Mouse (Mus musculus): ENCODE measurements around the gene Mmel1. TPM values are rescaled to one million over a fixed set of nuclear protein-coding genes. Genes with fewer than 3 reads are reported as not detected.

Gene Mmel1
- total RNA-seq, 2 experiments from 2014 or later: not detected

DNA sequence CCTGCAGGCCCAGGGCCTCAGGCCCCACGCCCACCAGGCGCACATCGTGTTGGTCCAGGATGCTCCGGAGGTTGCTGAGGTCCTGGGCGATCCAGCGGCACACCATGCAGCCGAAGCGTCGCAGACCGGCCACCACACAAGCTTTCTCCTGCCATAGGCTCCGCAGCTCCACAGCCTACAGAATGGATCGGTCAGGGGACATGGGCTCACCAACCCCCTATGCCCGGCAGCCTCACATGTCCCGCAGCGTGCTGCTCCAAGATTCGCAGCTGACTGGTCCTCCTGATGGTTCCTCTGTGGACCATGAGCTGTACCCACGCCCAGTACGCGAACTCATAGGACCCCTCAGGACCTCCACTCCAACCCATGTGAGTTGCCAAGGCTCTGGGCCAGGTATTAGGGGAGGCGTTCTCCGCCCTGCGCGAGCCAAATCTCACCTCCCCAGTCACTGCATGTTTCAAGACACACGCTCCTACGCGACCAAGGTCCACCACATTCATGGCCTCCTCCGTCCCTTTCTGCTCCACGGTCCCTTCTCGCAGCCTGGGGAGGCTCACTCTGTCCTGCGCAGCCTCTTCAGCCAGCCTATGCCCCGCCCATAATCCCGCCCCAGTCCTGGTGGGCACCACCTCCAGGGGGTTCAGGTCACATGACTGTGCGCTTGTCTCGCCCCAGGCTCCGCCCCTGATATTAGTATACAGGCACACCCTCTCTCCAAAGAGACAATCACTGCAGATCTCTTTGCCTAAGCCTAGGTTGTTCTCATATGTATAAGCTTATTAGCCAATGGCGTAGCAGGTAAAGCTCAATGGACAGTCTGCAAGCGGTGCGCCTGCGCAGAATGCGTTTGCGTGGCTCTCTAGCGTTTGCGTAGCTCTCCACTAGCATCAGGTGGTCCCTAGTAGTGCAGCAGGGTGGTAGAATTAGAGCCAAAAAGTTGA lies 29.4 kb downstream of the Mmel1 start, which contains the start of gene Fam213b:
Fam213b (minus strand) TSS at position 630 of the 941 bp plus-strand sequence.
- ATAC-seq (replicated peaks; ENCODE audit: poor library complexity, severe bottlenecking): peak; percentile 84

DNA sequence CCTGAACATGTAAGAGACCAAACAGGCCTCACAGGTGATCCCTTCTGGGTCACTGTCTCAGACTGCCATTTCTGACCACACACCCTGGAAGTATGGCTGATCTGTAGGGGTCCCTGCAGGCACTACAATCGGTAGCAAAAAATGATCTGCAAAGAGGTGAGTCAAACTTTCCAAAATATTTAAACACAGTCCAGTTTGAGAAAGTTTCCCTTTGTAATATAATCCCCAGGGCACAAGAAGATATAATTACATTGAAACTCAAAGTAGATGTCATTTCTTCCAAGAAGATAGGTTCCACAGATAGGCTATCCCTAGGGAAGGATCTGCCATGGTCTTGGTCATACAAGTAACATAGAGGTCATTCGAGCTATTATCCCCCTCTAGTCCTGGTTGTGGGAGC lies 33.0 kb downstream of the Mmel1 start:
- no peak for ATAC-seq (replicated peaks; ENCODE audit: poor library complexity, severe bottlenecking)

DNA sequence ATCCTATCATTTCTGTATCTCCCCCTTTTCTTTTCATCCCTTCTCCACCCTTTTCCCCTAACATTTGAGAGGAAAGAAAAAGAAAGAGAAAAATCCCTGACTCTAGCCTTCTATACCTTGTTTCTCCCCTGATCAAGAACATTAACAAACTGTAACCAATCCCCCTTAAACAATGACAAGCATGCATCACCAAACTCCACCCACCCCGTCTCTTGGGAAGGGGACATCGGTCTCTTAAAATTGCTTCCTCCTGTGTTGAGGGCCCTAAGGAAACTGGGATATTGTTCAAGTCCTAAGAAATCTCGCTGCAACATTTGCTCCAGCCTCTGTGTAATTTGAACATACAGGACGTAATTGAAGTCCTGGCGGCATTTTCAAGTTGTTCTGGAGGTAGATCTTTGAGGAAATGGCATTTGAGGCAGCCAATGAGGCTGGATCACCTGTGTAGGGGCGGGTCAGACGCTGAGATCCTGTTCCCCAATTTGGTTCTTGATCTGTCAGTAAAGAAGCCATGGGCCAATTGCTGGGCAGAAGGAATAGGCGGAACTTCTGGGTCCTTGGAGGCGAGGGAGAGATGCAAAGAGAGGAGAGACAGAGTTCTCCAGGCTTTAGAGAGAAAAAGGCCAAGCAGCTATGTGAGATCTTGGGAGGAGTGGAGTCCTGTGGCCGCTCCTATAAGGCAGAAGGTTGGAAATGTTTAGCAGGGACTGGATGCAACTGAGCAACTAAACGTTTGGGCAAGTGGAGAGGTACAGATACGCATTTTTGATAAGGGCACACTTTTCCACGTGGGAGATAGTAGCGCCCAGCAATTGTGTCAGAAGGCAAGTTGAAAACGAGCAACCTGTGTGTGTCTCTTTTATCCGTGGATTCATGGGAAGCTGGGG lies 35.0 kb downstream of the Mmel1 start:
- peak; percentile 85 for ATAC-seq (replicated peaks; ENCODE audit: poor library complexity, severe bottlenecking)

DNA sequence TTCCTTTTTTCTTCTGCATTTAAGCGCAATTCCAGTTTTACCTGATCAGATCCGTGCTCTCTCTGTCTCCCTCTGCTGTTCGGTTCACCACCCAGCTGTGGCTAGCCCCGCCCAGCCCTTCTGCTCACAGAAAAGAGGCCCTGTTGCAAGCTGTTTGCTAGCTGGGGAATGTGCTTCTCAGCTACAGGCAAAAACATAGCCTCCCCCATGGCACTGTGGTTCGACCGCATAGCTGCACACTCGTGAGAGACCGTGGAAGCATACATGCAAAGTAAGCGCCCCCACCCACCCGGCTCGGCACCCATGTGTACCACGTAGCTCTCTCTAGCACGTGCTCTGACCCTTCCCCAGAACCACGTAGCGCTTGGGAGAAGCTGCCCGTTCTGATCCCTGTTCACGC lies 38.4 kb downstream of the Mmel1 start:
- peak; percentile 47 for ATAC-seq (replicated peaks; ENCODE audit: poor library complexity, severe bottlenecking)

DNA sequence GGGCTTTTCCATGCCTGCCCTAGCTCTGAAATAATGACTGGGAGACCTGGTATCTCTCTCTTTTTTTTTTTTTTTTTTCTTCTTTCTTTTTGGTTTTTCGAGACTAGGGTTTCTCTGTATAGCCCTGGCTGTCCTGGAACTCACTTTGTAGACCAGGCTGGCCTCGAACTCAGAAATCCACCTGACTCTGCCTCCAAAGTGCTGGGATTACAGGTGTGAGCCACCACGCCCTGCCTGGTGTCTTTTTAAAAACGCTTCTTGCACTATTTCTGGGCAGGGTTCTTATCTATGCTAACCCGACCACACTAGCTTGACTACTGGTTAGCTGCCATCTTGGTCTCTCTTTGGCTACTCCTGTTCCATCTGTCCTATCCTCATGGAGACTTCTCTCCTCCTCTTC lies 39.1 kb downstream of the Mmel1 start:
- ATAC-seq (replicated peaks; ENCODE audit: poor library complexity, severe bottlenecking): no peak

DNA sequence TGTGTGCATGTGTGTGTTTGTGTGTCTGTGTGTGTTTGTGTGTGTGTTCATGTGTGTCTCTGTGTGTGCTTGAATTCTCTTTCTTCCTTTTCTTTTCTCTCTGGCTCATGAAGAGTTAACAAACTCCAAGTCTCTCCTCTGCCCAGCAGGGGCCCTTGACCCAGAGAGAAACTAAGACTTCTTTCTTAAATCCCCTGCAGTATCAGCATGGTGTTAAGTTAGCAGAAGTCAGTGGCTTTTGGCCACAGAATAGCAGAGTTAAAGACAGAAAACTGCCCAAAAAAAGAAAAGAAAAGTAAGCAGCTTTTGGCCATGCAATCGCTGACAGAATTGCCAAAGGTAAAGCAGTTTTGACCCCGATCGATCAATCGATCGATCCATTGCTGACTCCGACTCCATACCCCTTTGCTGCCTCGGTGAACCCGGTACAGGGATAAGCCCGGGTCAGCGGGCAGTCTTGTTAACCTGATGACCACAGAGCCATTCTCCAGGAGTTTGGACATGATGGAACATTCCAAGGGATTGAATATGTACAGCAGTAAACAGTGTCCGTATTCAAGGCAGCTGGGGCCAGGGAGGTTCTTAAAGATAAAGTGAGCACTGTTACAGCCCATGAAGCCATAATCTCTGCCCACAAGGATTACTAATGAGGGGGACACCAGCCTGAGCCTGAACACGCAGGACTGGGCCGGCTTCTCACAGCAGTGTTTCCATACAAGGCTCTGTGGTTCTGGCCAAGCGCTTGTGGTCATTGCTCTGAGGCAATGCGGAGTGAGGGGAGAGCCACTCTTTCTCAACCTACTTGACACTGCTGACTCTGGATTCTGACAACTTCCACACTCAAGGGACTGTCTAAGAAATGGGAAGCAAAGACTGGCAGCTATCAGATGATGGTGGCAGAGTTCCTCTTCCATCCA lies 41.5 kb downstream of the Mmel1 start:
- ATAC-seq (replicated peaks; ENCODE audit: poor library complexity, severe bottlenecking): peak; percentile 90

DNA sequence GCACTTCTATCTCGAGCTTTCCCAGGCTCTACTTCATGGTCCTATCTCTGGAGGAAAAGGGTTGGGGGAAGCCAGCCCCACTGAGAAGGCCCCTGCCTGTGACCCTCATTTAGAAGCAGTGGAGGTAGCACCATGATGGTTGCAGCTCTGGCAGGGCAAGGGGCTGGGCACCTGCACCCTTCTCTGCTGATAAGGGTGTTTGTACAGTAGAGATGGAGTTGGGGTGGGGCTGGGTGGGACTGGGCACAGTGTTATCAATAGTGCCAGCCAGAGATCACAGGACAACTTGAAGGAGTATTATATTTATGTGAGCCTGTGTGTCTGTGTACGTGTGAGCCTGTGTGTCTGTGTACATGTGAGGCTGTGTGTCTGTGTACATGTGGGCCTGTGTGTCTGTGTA lies 42.3 kb downstream of the Mmel1 start:
- ATAC-seq (replicated peaks; ENCODE audit: poor library complexity, severe bottlenecking): no peak

DNA sequence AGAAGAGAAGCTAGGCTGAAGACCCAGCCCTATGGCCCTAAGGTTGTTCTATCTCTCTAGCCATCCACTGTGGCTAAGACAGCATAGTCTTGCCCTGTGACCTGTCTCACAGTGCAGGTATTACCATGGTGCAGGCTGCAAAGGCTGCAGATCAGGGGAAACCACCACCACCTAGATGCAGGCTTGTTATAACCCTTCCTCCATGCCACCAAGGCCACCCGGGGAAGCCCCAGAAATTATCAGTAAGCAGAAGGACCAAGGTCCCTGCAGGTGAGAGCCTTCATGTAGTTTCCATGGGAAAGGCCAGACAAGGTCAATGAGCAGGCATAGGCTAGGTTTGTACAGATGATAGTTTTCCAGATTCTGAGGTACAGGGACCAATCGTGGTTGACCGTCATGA lies 44.5 kb downstream of the Mmel1 start:
- ATAC-seq (replicated peaks; ENCODE audit: poor library complexity, severe bottlenecking): no peak

DNA sequence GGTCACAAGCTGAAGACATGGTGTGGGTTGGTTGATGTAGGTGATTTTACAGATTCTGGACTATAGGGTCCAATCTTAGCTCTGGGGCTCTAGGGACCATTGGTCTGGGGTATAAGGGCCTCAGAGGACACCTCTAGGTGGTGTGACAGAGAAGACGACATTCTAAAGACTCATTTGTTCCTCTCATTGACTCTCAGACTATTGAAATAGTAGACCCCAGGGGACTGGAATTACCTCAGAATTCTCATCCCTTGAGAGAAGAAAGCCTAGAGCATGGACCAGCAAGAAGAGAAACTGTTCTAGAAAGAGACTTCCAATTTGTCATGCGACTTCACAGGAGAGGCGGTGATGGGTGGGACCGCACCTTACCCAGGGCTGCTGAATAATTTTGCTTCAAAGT lies 44.9 kb downstream of the Mmel1 start:
- no peak for ATAC-seq (replicated peaks; ENCODE audit: poor library complexity, severe bottlenecking)

DNA sequence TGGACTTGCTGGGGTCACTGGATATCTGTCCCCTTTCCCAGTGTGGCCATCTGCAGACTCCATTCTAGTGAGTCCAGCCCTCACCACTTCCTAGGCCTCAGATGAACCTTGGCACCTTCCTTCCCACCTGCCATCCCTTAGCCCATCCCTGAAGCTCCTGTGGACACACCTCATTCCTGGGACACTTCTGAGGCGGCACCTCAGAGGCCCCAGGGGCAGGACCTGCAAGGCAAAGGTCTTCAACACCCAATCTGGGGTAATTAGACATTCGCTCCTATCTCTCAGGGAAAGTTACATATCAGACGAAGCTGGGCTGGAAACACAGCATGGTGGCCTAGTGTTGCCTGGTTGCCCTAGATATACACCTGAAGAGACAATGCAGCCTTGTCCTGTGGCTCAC lies 45.3 kb downstream of the Mmel1 start:
- ATAC-seq (replicated peaks; ENCODE audit: poor library complexity, severe bottlenecking): no peak

DNA sequence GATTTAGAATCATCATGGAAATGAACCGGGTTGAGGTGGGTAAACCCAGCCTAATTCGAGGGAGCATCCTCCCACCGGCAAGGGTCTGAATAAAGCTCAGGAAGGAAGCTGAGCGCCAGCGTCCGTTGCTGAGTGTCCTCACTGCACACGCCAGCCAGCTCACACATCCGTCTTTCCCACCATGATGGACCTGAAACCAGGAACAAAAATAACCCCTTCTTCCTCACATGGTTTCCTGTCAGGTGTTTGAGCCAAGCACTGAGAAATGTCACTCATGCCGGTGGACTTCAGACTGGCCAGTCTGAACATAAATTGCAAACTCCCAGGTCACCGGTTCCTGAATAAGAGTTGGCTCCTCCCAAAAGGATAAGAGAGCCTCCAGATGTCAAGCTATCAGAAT lies 45.9 kb downstream of the Mmel1 start:
- peak; percentile 63 for ATAC-seq (replicated peaks; ENCODE audit: poor library complexity, severe bottlenecking)

DNA sequence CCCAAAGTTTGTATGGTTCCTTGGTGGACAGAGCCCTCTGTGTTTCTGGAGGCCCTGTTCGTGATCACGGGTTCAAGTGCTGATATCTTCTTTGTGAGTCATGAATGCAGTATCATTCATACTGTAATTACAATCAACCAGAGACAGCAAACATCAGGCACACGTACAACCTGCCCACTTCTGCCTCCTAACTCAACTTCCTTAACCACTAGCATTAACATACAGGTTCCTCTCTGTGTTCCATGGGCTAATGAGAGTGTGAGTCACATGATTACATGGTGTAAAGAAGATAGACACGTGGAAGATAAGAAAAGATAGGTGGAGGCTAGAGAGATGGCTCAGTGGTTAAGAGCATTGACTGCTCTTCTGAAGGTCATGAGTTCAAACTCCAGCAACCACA lies 47.3 kb downstream of the Mmel1 start:
- no peak for ATAC-seq (replicated peaks; ENCODE audit: poor library complexity, severe bottlenecking)

DNA sequence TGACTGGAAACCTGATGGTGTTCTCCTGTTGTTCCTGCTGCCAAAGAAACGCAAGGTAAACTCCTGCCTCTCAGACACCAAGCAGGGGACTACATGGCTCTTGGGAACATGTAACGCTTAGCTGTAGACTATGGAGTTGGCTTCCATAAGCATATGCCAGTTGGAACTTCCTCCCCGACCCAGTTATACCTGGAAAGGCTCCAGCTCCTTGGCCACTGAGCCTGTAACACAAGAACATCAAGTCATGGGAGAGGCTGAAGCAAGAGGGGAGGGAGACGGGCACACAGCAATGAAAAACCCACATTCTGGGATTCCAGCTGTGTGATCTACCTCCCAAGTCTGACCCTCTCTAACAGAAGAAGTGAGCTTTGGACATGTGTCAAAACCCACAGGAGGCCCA lies 52.9 kb downstream of the Mmel1 start:
- ATAC-seq (replicated peaks; ENCODE audit: poor library complexity, severe bottlenecking): no peak

DNA sequence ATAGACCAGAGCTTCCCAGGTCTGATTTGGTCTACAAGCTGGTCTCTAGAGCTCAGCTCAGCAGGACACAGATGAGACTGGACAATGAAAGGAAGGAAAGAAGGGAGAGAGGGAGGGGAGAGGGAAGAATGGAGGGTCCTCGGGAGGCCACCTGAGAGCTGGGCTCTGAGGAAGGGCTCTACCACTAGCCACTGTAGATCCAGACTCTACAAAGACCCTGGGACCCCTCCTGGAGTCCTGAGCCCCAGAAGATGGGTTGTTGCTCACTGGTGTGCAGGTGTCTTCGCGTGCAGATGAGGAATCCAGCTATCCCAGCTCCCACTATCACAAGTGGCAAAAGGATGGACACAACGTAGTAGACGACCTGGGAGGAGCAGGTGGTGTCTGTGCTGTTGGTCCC lies 53.5 kb downstream of the Mmel1 start:
- no peak for ATAC-seq (replicated peaks; ENCODE audit: poor library complexity, severe bottlenecking)

DNA sequence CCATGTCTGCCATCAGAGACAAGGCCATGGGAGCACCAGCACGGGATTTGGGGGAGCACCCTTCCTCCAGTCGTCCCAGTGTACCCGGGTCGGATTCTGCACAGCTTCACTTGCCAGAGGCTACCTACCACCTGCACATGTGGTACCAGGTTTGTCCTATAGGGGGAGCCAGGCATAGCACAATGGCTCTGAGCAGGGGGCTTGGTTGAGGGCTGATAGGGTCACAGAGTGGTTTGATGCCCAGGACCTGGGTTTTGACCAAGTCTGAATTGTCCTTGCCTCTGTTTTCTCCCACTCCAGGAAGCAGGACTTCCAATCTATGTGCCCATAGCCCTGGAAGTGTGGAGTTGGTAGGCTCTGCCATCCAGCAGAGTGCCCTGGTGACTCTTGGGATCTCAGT lies 56.0 kb downstream of the Mmel1 start:
- ATAC-seq (replicated peaks; ENCODE audit: poor library complexity, severe bottlenecking): no peak

DNA sequence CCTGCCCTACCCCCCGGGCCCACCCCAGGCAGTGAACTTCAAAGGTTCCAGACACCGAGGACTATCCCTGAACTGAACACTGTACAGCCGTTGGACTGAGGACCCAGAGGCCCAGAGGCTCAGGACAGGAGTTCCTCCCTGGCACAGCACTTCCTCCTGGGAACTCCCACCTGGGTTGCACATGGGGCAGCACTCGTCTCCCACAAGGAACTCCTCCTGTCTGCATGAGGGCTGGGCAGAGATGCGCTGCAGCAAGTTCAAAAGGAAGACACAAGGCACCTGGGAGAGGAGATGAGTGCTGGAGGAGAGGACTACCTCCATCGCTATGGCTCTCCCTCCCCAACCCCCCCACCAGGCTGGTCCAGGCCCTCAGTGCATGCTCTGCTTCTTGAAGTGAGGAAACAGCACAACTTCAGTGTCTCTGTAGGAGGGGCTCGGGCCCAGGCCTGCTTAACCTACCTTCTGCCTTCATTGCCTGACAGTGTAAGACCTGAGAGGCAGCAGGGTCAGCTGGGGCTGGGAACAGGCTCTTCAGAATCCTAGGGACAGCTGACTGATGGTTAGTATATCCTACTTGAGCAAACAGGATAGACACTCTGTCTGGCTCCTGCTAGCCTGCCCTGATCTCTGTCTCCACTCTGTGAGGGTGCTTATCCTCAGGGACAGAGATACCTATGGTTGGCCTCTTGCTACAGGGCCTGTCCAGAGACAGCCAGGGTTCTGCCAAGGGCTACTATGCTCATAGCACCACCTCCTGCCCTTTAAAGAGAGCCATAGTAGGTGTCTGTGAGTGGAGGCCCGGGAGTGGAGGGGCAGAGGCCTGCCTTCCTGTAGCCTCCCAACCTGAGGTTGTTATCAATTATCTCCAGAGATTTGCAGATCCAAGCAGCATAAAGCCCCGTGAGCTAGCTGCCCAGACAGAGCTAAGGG lies 57.8 kb downstream of the Mmel1 start:
- peak; percentile 8; the same call in 1 of the 2 replicates for ATAC-seq (replicated peaks; ENCODE audit: poor library complexity, severe bottlenecking)

DNA sequence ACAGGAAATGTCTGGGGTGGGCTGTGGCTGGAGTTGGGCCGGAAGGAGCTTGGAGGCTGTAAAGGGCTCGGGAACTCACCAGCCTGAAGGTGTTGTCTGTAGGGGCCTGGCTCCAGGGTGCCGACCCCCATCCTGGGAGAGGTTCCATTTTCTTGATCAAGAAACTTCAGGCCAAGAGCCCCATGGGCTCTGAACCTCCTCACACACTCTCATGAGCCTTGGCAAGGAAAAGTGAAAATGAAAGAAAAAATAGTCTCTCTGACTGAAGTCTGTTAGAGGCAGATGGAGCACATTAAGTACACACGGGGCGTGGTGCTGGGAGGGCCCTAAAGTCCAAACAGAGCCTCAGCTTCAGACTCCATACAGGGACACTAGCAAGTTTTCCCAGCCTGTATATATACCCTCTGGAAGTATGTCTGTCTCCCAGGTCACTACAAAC lies 58.5 kb downstream of the Mmel1 start:
- ATAC-seq (replicated peaks; ENCODE audit: poor library complexity, severe bottlenecking): 0 out of 2 replicates have a peak, but pooled peaks have one; percentile 11

DNA sequence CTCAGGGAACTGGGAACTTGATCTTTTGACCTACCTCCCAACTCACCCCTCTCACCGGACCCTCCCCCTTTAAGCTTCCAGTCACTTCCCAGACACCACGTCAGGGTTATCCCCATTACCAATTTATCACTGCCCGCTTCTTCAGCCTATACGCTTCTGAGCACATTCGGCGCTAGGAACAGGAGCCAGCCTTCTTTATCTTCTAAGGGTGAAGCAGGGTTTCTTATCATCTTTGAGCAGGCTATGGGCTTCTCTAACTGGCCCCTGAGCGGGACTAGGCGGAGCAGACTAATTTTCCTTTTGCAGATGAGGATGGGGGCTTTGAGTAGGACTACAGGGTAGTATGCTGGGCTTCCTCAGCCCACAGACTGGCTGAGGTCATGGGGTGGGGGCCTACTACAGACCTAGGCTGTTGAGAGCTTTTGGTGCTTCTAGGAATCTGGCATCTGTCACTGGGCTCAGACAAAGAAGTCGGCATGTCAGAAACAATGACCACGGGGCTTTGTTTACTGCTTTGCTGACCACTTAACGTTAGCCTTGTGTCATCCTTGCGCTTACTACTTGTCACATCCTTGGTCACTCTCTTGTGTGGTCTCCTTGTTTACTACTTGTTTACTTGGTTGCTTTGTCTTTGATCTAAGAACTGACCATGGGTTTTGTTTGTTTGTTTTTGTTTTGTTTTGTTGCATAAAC lies 59.2 kb downstream of the Mmel1 start, which contains the start of gene Tnfrsf14:
Tnfrsf14 (minus strand) TSS at position 169 of the 693 bp plus-strand sequence.
- no peak for ATAC-seq (replicated peaks; ENCODE audit: poor library complexity, severe bottlenecking)
